Mouse (Mus musculus) erythroblast, embryonic 14.5 days (primary cell): ENCODE measurements at regions not wholly inside any gene's neighbourhood (a gene's known extent, or its start where the extent isn't known, plus 50 kb on each side); places are given as distances from the start of the nearest gene placed in this dataset.

Experiments used
- GATA1 ChIP-seq: IDR thresholded peaks from 2 replicates; pipeline ENCODE4 v1.6.1; 2012; ENCODE audit warnings: low read length, inconsistent platforms, mixed read lengths
- TAL1 ChIP-seq: IDR thresholded peaks from 3 replicates; pipeline ENCODE4 v1.6.1; 2012; ENCODE audit warnings: low read length, inconsistent platforms, mixed read lengths

DNA sequence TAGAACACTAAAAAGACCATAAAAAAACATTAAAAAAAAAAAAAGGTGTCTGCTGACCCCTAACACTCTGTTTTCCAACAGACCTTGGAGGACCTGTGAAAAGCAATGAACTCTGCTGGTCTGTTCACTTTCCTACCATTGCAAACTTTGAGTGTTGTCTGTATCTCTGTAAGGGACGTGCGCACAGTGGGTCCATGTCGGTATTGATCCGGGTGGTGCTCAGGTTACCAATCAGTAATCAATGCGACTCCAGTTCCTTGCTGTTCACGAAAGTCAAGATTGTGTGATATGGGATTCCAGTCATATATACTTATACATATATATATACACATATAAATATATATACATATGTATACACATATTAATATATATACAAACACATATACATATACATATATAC lies 2586.5 kb downstream of the Gm37988 start:
- TF ChIP-seq TAL1 (no peak), GATA1 (no peak)
